Mouse (Mus musculus) limb, embryonic 13.5 days (tissue): ENCODE measurements around the gene Thumpd1. TPM values are rescaled to one million over a fixed set of nuclear protein-coding genes. Genes with fewer than 3 reads are reported as not detected.

Experiments used
- ATAC-seq: fragments of 200-750 bp; cut with Nextera tagmentation; 2 replicates; pipeline ENCODE4 v1.8.0; 2017; ENCODE audit warnings: low read depth, moderate number of reproducible peaks, moderate TSS enrichment; ENCODE audit not compliant: low FRiP score
- H3K27ac ChIP-seq: fragments of 300-500 bp; sonication (generic); 2 replicates; pipeline ENCODE4 v1.5.1; 2015; ENCODE audit warnings: inconsistent platforms, mild to moderate bottlenecking, moderate library complexity
- H3K27me3 ChIP-seq: fragments of 300-500 bp; sonication (generic); 2 replicates; pipeline ENCODE4 v1.6.1; 2015; ENCODE audit warnings: mild to moderate bottlenecking, inconsistent platforms
- H3K36me3 ChIP-seq: fragments of 300-500 bp; sonication (generic); 2 replicates; pipeline ENCODE4 v1.6.1; 2015; ENCODE audit warnings: inconsistent platforms, mild to moderate bottlenecking, moderate library complexity
- H3K4me1 ChIP-seq: fragments of 300-500 bp; sonication (generic); 2 replicates; pipeline ENCODE4 v1.6.1; 2015; ENCODE audit warnings: inconsistent platforms
- H3K4me2 ChIP-seq: fragments of 300-500 bp; sonication (generic); replicated peaks from 2 replicates; pipeline ENCODE4 v1.6.1; 2015; ENCODE audit warnings: inconsistent platforms, mild to moderate bottlenecking, moderate library complexity
- H3K4me3 ChIP-seq: fragments of 300-500 bp; sonication (generic); 2 replicates; pipeline ENCODE4 v1.5.1; 2015; ENCODE audit warnings: moderate library complexity, mild to moderate bottlenecking, inconsistent platforms
- H3K9ac ChIP-seq: fragments of 300-500 bp; sonication (generic); 2 replicates; pipeline ENCODE4 v1.6.1; 2015; ENCODE audit warnings: mild to moderate bottlenecking, inconsistent platforms
- H3K9me3 ChIP-seq: fragments of 300-500 bp; sonication (generic); 2 replicates; pipeline ENCODE4 v1.6.1; 2016; ENCODE audit warnings: inconsistent platforms
- WGBS: fragments of 180-500 bp; shearing (Covaris S2); methylation state at CpG from one replicate; pipeline ENCODE4 v1.1.7; 2015; 5-methylcytosine and 5-hydroxymethylcytosine counted together
- polyA plus RNA-seq: library from polyadenylated mRNA; unstranded; fragments of >200 nt; fragmentation: Nextera tagmentation; extraction: Ambion mirVana; gene quantifications from 2 replicates; pipeline ENCODE4 v1.2.1, GENCODE M21; 2015

Gene Thumpd1
- polyA plus RNA-seq, 1 experiment from 2014 or later = 80.2 TPM

- Histone ChIP-seq H3K27me3 (no peaks in the 10 kb centered on the region), H3K36me3 (no peaks in the 10 kb centered on the region), H3K4me1 (no peaks in the 10 kb centered on the region), H3K9ac (no peak overlapping the region), H3K4me3 (no peak overlapping the region), H3K27ac (no peak overlapping the region), H3K4me2 (no peak overlapping the region), H3K9me3 (no peaks in the 10 kb centered on the region)
- no peak for ATAC-seq
- 92% methylated on average over 3 of the region's 3 CpGs for WGBS
Observed at GRCm38 (mm10) chr7:119667893-119668292, 52.7 kb downstream of the Thumpd1 start.

Other genes starting within 250 kb of the Thumpd1 start
- gene Umod, start 241.5 kb downstream of the Thumpd1 start, polyA plus RNA-seq = not detected in 2 replicates
- not detected in 2 replicates for gene Acsm5, start 201.3 kb downstream of the Thumpd1 start, polyA plus RNA-seq
- gene Pdilt, start 197.3 kb downstream of the Thumpd1 start, polyA plus RNA-seq = not detected in 2 replicates
- not detected in 2 replicates for gene Acsm2, start 166.5 kb downstream of the Thumpd1 start, polyA plus RNA-seq
- gene Acsm1, start 113.8 kb downstream of the Thumpd1 start, polyA plus RNA-seq = not detected in 2 replicates
- gene Acsm4, start 30.8 kb downstream of the Thumpd1 start, polyA plus RNA-seq = not detected in 2 replicates
- 0.32 and 0.41 TPM in 2 replicates for gene Acsm3, start 40.1 kb upstream of the Thumpd1 start, polyA plus RNA-seq
- gene Rexo5, start 73.2 kb upstream of the Thumpd1 start, polyA plus RNA-seq = 24.8 and 26.2 TPM in 2 replicates
- 23.4 and 26.2 TPM in 2 replicates for gene Eri2, start 73.3 kb upstream of the Thumpd1 start, polyA plus RNA-seq
- 8.6 and 9.1 TPM in 2 replicates for gene Lyrm1, start 175.1 kb upstream of the Thumpd1 start, polyA plus RNA-seq
- 14.7 and 14.9 TPM in 2 replicates for gene Dcun1d3, start 175.5 kb upstream of the Thumpd1 start, polyA plus RNA-seq